Mouse (Mus musculus) hindbrain, embryonic 14.5 days (tissue): Measurements from ENCODE around the gene Ccdc13. TPM values are rescaled to one million over a fixed set of nuclear protein-coding genes. Genes with fewer than 3 reads are reported as not detected.

Experiments
- ATAC-seq: fragments of 200-750 bp; cut with Nextera tagmentation; 2 replicates; pipeline ENCODE4 v1.8.0; 2017; ENCODE audit warnings: moderate number of reproducible peaks, mild to moderate bottlenecking, moderate TSS enrichment, moderate library complexity; ENCODE audit not compliant: low FRiP score
- DNase-seq: peaks from one replicate; pipeline ENCODE4 v3.0.0-alpha.2; 2015; ENCODE audit warnings: low spot score
- H3K27ac ChIP-seq: fragments of 300-500 bp; sonication (generic); 2 replicates; pipeline ENCODE4 v1.5.1; 2014; ENCODE audit warnings: mild to moderate bottlenecking, moderate library complexity
- H3K27me3 ChIP-seq: fragments of 300-500 bp; sonication (generic); 2 replicates; pipeline ENCODE4 v1.6.1; 2014; ENCODE audit warnings: mild to moderate bottlenecking, low read length, mixed read lengths; ENCODE audit not compliant: control insufficient read depth, insufficient read depth
- H3K36me3 ChIP-seq: fragments of 300-500 bp; sonication (generic); replicated peaks from 2 replicates; pipeline ENCODE4 v1.6.1; 2014; ENCODE audit not compliant: control insufficient read depth, insufficient read depth
- H3K4me1 ChIP-seq: fragments of 300-500 bp; sonication (generic); replicated peaks from 2 replicates; pipeline ENCODE4 v1.6.1; 2014; ENCODE audit warnings: antibody characterized with exemption, low read length, mixed read lengths; ENCODE audit not compliant: control insufficient read depth, insufficient read depth
- H3K4me2 ChIP-seq: fragments of 300-500 bp; sonication (generic); replicated peaks from 2 replicates; pipeline ENCODE4 v1.6.1; 2014; ENCODE audit warnings: mild to moderate bottlenecking, moderate library complexity
- H3K4me3 ChIP-seq: fragments of 300-500 bp; sonication (generic); replicated peaks from 2 replicates; pipeline ENCODE4 v1.5.1; 2014; ENCODE audit warnings: mild to moderate bottlenecking, low read length
- H3K9ac ChIP-seq: fragments of 300-500 bp; sonication (generic); 2 replicates; pipeline ENCODE4 v1.6.1; 2014
- H3K9me3 ChIP-seq: fragments of 300-500 bp; sonication (generic); 2 replicates; pipeline ENCODE4 v1.6.1; 2016; ENCODE audit warnings: low read length; ENCODE audit not compliant: control insufficient read depth
- WGBS: fragments of 180-500 bp; shearing (Covaris S2); extraction: QIAGEN DNeasy Blood & Tissue Kit; methylation state at CpG from one replicate; pipeline ENCODE4 v1.1.7; 2014; 5-methylcytosine and 5-hydroxymethylcytosine counted together
- polyA plus RNA-seq: library from polyadenylated mRNA; unstranded; fragments of >200 nt; fragmentation: Nextera tagmentation; extraction: Ambion mirVana; gene quantifications from 2 replicates; pipeline ENCODE4 v1.2.1, GENCODE M21; 2014

The Ccdc13 gene
- polyA plus RNA-seq, 1 experiment from 2014 or later = 2.2 TPM

- WGBS = 74% methylated on average over 5 of the region's 5 CpGs
These were observed 66.8 kb downstream of the Ccdc13 start for GRCm38 (mm10) chr9:121772412-121772811.

GRCm38 (mm10) chr9:121765166-121765855 lies 74.0 kb downstream of the Ccdc13 start:
- peaks cover 64% of the 10 kb centered on the region for H3K36me3 ChIP-seq
- 84% methylated on average over 16 of the region's 16 CpGs for WGBS
- no peak for DNase-seq

More at GRCm38 (mm10) chr9:121772412-121772811, 66.8 kb downstream of the Ccdc13 start:
- Histone ChIP-seq H3K27me3 (peaks cover 19% of the 10 kb centered on the region), H3K4me1 (no peaks in the 10 kb centered on the region), H3K36me3 (peaks cover 17% of the 10 kb centered on the region), H3K4me3 (no peak overlapping the region), H3K4me2 (no peak overlapping the region), H3K9ac (no peak overlapping the region), H3K27ac (no peak overlapping the region), H3K9me3 (no peaks in the 10 kb centered on the region)
- DNase-seq (no peak), ATAC-seq (no peak)

DNA sequence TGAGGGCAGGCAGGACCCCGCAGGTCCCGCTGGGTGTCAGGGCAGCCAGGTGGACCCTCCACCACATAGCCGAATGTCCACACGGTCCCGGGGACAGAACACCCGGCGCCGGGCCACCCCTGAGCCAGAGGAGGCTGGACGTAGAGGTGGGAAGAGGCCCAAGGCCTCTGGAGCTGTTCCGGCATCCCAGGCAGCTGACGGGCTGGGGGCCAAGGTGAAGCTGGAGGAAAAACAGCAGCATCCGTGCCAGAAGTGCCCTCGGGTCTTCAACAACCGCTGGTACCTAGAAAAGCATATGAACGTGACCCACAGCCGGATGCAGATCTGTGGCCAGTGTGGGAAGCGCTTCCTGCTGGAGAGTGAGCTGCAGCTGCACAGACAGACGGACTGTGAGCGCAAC lies 75.5 kb downstream of the Ccdc13 start:
- Histone ChIP-seq H3K4me3 (no peak overlapping the region), H3K36me3 (peaks cover 60% of the 10 kb centered on the region), H3K4me1 (peaks cover 22% of the 10 kb centered on the region), H3K9me3 (no peaks in the 10 kb centered on the region), H3K27me3 (no peaks in the 10 kb centered on the region), H3K27ac (no peak overlapping the region), H3K4me2 (no peak overlapping the region), H3K9ac (no peak overlapping the region)
- WGBS = 89% methylated on average over 19 of the region's 19 CpGs
- DNase-seq (no peak), ATAC-seq (no peak)

More at GRCm38 (mm10) chr9:121765166-121765855, 74.0 kb downstream of the Ccdc13 start:
- H3K9me3 ChIP-seq = no peaks in the 10 kb centered on the region
- no peak overlapping the region for H3K27ac ChIP-seq
- H3K4me2 ChIP-seq = no peak overlapping the region
- ATAC-seq = no peak
- H3K27me3 ChIP-seq = no peaks in the 10 kb centered on the region
- H3K9ac ChIP-seq = no peak overlapping the region
- H3K4me1 ChIP-seq = peaks cover 18% of the 10 kb centered on the region
- no peak overlapping the region for H3K4me3 ChIP-seq

- peaks cover 31% of the 10 kb centered on the region for H3K4me1 ChIP-seq
- H3K27me3 ChIP-seq = no peaks in the 10 kb centered on the region
- no peak overlapping the region for H3K27ac ChIP-seq
- ATAC-seq (no peak), DNase-seq (no peak)
- H3K36me3 ChIP-seq = peaks cover 51% of the 10 kb centered on the region
- 89% methylated on average over 25 of the region's 25 CpGs for WGBS
- H3K9ac ChIP-seq = no peak overlapping the region
- H3K4me3 ChIP-seq = no peak overlapping the region
- no peak overlapping the region for H3K4me2 ChIP-seq
- H3K9me3 ChIP-seq = no peaks in the 10 kb centered on the region
These were observed 76.5 kb downstream of the Ccdc13 start for GRCm38 (mm10) chr9:121762761-121763160.

DNA sequence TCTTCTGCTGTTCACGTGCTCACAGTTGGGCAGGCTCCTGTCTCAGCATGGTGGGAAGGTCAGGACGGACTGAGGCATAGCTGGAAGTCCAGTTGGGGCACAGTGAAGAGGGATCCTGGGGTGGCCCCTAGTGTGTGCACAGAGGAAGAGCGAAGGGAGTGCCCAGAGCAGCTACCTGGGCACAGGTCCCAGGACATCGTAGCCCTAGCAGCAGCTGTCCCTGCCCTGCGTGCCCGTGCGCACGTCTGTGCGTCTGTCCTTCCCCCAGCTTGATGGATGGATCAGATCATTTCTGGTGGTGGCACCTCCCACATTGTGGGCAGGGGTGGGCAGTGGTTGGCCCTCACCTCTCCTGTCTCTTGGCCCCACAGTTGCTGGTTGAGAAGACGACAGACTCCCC lies 77.0 kb downstream of the Ccdc13 start:
- Histone ChIP-seq H3K9ac (no peak overlapping the region), H3K4me1 (peaks cover 32% of the 10 kb centered on the region), H3K4me2 (no peak overlapping the region), H3K9me3 (no peaks in the 10 kb centered on the region), H3K27ac (no peak overlapping the region), H3K36me3 (peaks cover 46% of the 10 kb centered on the region), H3K27me3 (no peaks in the 10 kb centered on the region), H3K4me3 (no peak overlapping the region)
- ATAC-seq (no peak), DNase-seq (no peak)
- WGBS = 89% methylated on average over 10 of the region's 10 CpGs

- Histone ChIP-seq H3K4me2 (0 out of 2 replicates have a peak overlapping the region, but pooled peaks have one; percentile 18), H3K4me3 (no peak overlapping the region), H3K9ac (peak overlapping the region; percentile 26; the same call in 1 of the 2 replicates), H3K27me3 (no peaks in the 10 kb centered on the region), H3K27ac (no peak overlapping the region), H3K9me3 (no peaks in the 10 kb centered on the region), H3K4me1 (peaks cover 32% of the 10 kb centered on the region), H3K36me3 (peaks cover 44% of the 10 kb centered on the region)
- WGBS = 59% methylated on average over 8 of the region's 8 CpGs
- no peak for ATAC-seq
- DNase-seq = no peak
These were observed 77.5 kb downstream of the Ccdc13 start for GRCm38 (mm10) chr9:121761787-121762186.

- Histone ChIP-seq H3K36me3 (peaks cover 45% of the 10 kb centered on the region), H3K9ac (peak overlapping the region; percentile 95), H3K4me1 (peaks cover 32% of the 10 kb centered on the region), H3K9me3 (no peaks in the 10 kb centered on the region), H3K27me3 (no peaks in the 10 kb centered on the region), H3K4me3 (peak overlapping the region; percentile 94), H3K4me2 (peak overlapping the region; percentile 93), H3K27ac (peak overlapping the region; percentile 87)
- WGBS = 59% methylated on average over 10 of the region's 10 CpGs
- ATAC-seq (no peak), DNase-seq (no peak)
These were observed 78.1 kb downstream of the Ccdc13 start for GRCm38 (mm10) chr9:121761091-121761665.

GRCm38 (mm10) chr9:121760271-121761090 lies 78.8 kb downstream of the Ccdc13 start:
- H3K27ac ChIP-seq = peak overlapping the region; percentile 87
- peak; percentile 50 for DNase-seq
- WGBS = under 1% methylated on average over 41 of the region's 43 CpGs

More at GRCm38 (mm10) chr9:121760271-121761090, 78.8 kb downstream of the Ccdc13 start:
- Histone ChIP-seq H3K9ac (peak overlapping the region; percentile 95), H3K36me3 (peaks cover 45% of the 10 kb centered on the region), H3K4me1 (peaks cover 32% of the 10 kb centered on the region), H3K4me2 (peak overlapping the region; percentile 93), H3K27me3 (no peaks in the 10 kb centered on the region), H3K4me3 (peak overlapping the region; percentile 94), H3K9me3 (no peaks in the 10 kb centered on the region)
- peak; percentile 22 for ATAC-seq
